Mouse (Mus musculus) neural tube, embryonic 12.5 days (tissue): ENCODE data around the gene Rnf224. TPM values are rescaled to one million over a fixed set of nuclear protein-coding genes. Genes with fewer than 3 reads are reported as not detected.
"Not testable (repeated sequence)": the region's sequence is repeated elsewhere in the genome, so short reads cannot be mapped to it uniquely, and the experiment has no call there.

Source experiments
- ATAC-seq: fragments of 200-750 bp; cut with Nextera tagmentation; 2 replicates; pipeline ENCODE4 v1.8.0; 2017; ENCODE audit warnings: low read depth, mild to moderate bottlenecking, moderate TSS enrichment, moderate library complexity; ENCODE audit not compliant: low FRiP score
- H3K27ac ChIP-seq: fragments of 300-500 bp; sonication (generic); 2 replicates; pipeline ENCODE4 v1.5.1; 2016
- H3K27me3 ChIP-seq: fragments of 300-500 bp; sonication (generic); replicated peaks from 2 replicates; pipeline ENCODE4 v1.6.1; 2016; ENCODE audit warnings: mild to moderate bottlenecking
- H3K36me3 ChIP-seq: fragments of 300-500 bp; sonication (generic); 2 replicates; pipeline ENCODE4 v1.6.1; 2016; ENCODE audit warnings: mild to moderate bottlenecking
- H3K4me1 ChIP-seq: fragments of 300-500 bp; sonication (generic); 2 replicates; pipeline ENCODE4 v1.6.1; 2016
- H3K4me2 ChIP-seq: fragments of 300-500 bp; sonication (generic); replicated peaks from 2 replicates; pipeline ENCODE4 v1.6.1; 2016; ENCODE audit warnings: mild to moderate bottlenecking
- H3K4me3 ChIP-seq: fragments of 300-500 bp; sonication (generic); 2 replicates; pipeline ENCODE4 v1.5.1; 2016
- H3K9ac ChIP-seq: fragments of 300-500 bp; sonication (generic); 2 replicates; pipeline ENCODE4 v1.6.1; 2016; ENCODE audit warnings: mild to moderate bottlenecking
- H3K9me3 ChIP-seq: fragments of 300-500 bp; sonication (generic); 2 replicates; pipeline ENCODE4 v1.6.1; 2016; ENCODE audit warnings: mild to moderate bottlenecking
- WGBS: fragments of 180-500 bp; shearing (Covaris S2); methylation state at CpG from one replicate; pipeline ENCODE4 v1.1.7; 2016; 5-methylcytosine and 5-hydroxymethylcytosine counted together
- polyA plus RNA-seq: library from polyadenylated mRNA; unstranded; fragments of >200 nt; fragmentation: Nextera tagmentation; extraction: Ambion mirVana; gene quantifications from 2 replicates; pipeline ENCODE4 v1.2.1, GENCODE M21; 2016

The Rnf224 gene
- polyA plus RNA-seq, 1 experiment from 2014 or later = not detected

- WGBS = 80% methylated on average over 3 of the region's 3 CpGs
These were observed 28.3 kb upstream of the Rnf224 start for GRCm38 (mm10) chr2:25264851-25265250.

GRCm38 (mm10) chr2:25264286-25264660, 27.7 kb upstream of the Rnf224 start:
- peak overlapping the region; percentile 63 for H3K9ac ChIP-seq
- no peak for ATAC-seq
- H3K4me2 ChIP-seq = peak overlapping the region; percentile 83
- peak overlapping the region; percentile 78; the same call in 1 of the 2 replicates for H3K4me3 ChIP-seq
- 79% methylated on average over 5 of the region's 5 CpGs for WGBS
- no peak overlapping the region for H3K27ac ChIP-seq
- H3K36me3 ChIP-seq = peaks cover 12% of the 10 kb centered on the region
- peaks cover 13% of the 10 kb centered on the region for H3K27me3 ChIP-seq
- H3K4me1 ChIP-seq = peaks cover 46% of the 10 kb centered on the region
- no peaks in the 10 kb centered on the region for H3K9me3 ChIP-seq

More at GRCm38 (mm10) chr2:25264851-25265250, 28.3 kb upstream of the Rnf224 start:
- Histone ChIP-seq H3K4me2 (peak overlapping the region; percentile 83), H3K4me3 (no peak overlapping the region), H3K9me3 (no peaks in the 10 kb centered on the region), H3K36me3 (peaks cover 17% of the 10 kb centered on the region), H3K27me3 (peaks cover 13% of the 10 kb centered on the region), H3K9ac (peak overlapping the region; percentile 6; the same call in 1 of the 2 replicates), H3K4me1 (peaks cover 46% of the 10 kb centered on the region), H3K27ac (no peak overlapping the region)
- ATAC-seq = no peak

GRCm38 (mm10) chr2:25263623-25264285, 27.2 kb upstream of the Rnf224 start:
- H3K4me3 ChIP-seq = peak overlapping the region; percentile 78
- WGBS = 19% methylated on average over 12 of the region's 12 CpGs
- H3K27ac ChIP-seq = no peak overlapping the region
- H3K4me2 ChIP-seq = peak overlapping the region; percentile 83
- no peak for ATAC-seq
- peaks cover 46% of the 10 kb centered on the region for H3K4me1 ChIP-seq
- H3K9ac ChIP-seq = peak overlapping the region; percentile 63
- peaks cover 13% of the 10 kb centered on the region for H3K27me3 ChIP-seq
- peaks cover 6% of the 10 kb centered on the region for H3K36me3 ChIP-seq
- no peaks in the 10 kb centered on the region for H3K9me3 ChIP-seq

- Histone ChIP-seq H3K27ac (no peak overlapping the region), H3K4me3 (peak overlapping the region; percentile 78), H3K9me3 (no peaks in the 10 kb centered on the region), H3K27me3 (peaks cover 13% of the 10 kb centered on the region), H3K4me2 (peak overlapping the region; percentile 83), H3K9ac (peak overlapping the region; percentile 63), H3K36me3 (peaks cover 1% of the 10 kb centered on the region; the same call in 1 of the 2 replicates), H3K4me1 (peaks cover 46% of the 10 kb centered on the region)
- ATAC-seq = peak; percentile 52; the same call in 1 of the 2 replicates
- under 1% methylated on average over 82 of the region's 82 CpGs for WGBS
These were observed 26.4 kb upstream of the Rnf224 start for GRCm38 (mm10) chr2:25262795-25263622.

GRCm38 (mm10) chr2:25262291-25262767, 25.7 kb upstream of the Rnf224 start, which contains the start of gene Tprn:
TSS of gene Tprn (plus strand) at chr2:25262618.
- H3K27me3 ChIP-seq = peaks cover 13% of the 10 kb centered on the region
- no peaks in the 10 kb centered on the region for H3K9me3 ChIP-seq
- no peak within 1 kb of the TSS for H3K27ac ChIP-seq
- peak within 1 kb of the TSS; percentile 78 for H3K4me3 ChIP-seq
- peaks cover 44% of the 10 kb centered on the region for H3K4me1 ChIP-seq
- H3K36me3 ChIP-seq = no peaks in the 10 kb centered on the region
- ATAC-seq = peak; percentile 97
- under 1% methylated on average over 39 of the region's 39 CpGs for WGBS
- H3K9ac ChIP-seq = peak within 1 kb of the TSS; percentile 63
- H3K4me2 ChIP-seq = peak within 1 kb of the TSS; percentile 83

- ATAC-seq = 0 out of 2 replicates have a peak, but pooled peaks have one; percentile 3
- Histone ChIP-seq H3K9me3 (no peaks in the 10 kb centered on the region), H3K27me3 (peaks cover 13% of the 10 kb centered on the region), H3K9ac (0 out of 2 replicates have a peak overlapping the region, but pooled peaks have one; percentile 40), H3K4me2 (peak overlapping the region; percentile 83), H3K4me3 (peak overlapping the region; percentile 78), H3K4me1 (peaks cover 42% of the 10 kb centered on the region), H3K36me3 (no peaks in the 10 kb centered on the region), H3K27ac (no peak overlapping the region)
- 49% methylated on average over 12 of the region's 12 CpGs for WGBS
These were observed 25.3 kb upstream of the Rnf224 start for GRCm38 (mm10) chr2:25261870-25262269.

GRCm38 (mm10) chr2:25258887-25259286, 22.3 kb upstream of the Rnf224 start:
- Histone ChIP-seq H3K4me2 (no peak overlapping the region), H3K36me3 (no peaks in the 10 kb centered on the region), H3K9me3 (no peaks in the 10 kb centered on the region), H3K4me1 (peaks cover 31% of the 10 kb centered on the region), H3K27ac (no peak overlapping the region), H3K9ac (no peak overlapping the region), H3K27me3 (peaks cover 7% of the 10 kb centered on the region), H3K4me3 (no peak overlapping the region)
- 66% methylated on average over 2 of the region's 2 CpGs for WGBS
- no peak for ATAC-seq

- H3K9ac ChIP-seq, H3K36me3 ChIP-seq, H3K27me3 ChIP-seq, H3K27ac ChIP-seq, H3K9me3 ChIP-seq, H3K4me2 ChIP-seq, H3K4me3 ChIP-seq, ATAC-seq: not testable (repeated sequence)
- peaks cover 21% of the 10 kb centered on the region for H3K4me1 ChIP-seq
- WGBS = 86% methylated on average over 5 of the region's 5 CpGs
These were observed 20.7 kb upstream of the Rnf224 start for GRCm38 (mm10) chr2:25257250-25257649.

GRCm38 (mm10) chr2:25256443-25257109, 20.0 kb upstream of the Rnf224 start:
- H3K4me3 ChIP-seq = peak overlapping the region; percentile 99; the same call in 1 of the 2 replicates
- WGBS = 56% methylated on average over 12 of the region's 12 CpGs
- peaks cover 14% of the 10 kb centered on the region; the same call in 1 of the 2 replicates for H3K36me3 ChIP-seq
- ATAC-seq, H3K27me3 ChIP-seq, H3K9me3 ChIP-seq, H3K27ac ChIP-seq: not testable (repeated sequence)
- peak overlapping the region; percentile 87 for H3K9ac ChIP-seq
- H3K4me2 ChIP-seq = peak overlapping the region; percentile 96
- H3K4me1 ChIP-seq = peaks cover 21% of the 10 kb centered on the region

GRCm38 (mm10) chr2:25255284-25255779, 18.7 kb upstream of the Rnf224 start, which contains the start of gene Tmem203:
TSS of gene Tmem203 (plus strand) at chr2:25255439.
- Histone ChIP-seq H3K9ac (peak within 1 kb of the TSS; percentile 87), H3K4me3 (peak within 1 kb of the TSS; percentile 99), H3K27me3 (no peaks in the 10 kb centered on the region), H3K4me2 (peak within 1 kb of the TSS; percentile 96), H3K9me3 (no peaks in the 10 kb centered on the region), H3K36me3 (peaks cover 26% of the 10 kb centered on the region), H3K27ac (peak within 1 kb of the TSS; percentile 50; the same call in 1 of the 2 replicates), H3K4me1 (peaks cover 21% of the 10 kb centered on the region)
- under 1% methylated on average over 39 of the region's 39 CpGs for WGBS
- peak; percentile 81 for ATAC-seq

- H3K27ac ChIP-seq = no peak overlapping the region
- H3K4me2 ChIP-seq = no peak overlapping the region
- peaks cover 54% of the 10 kb centered on the region for H3K36me3 ChIP-seq
- no peak for ATAC-seq
- H3K27me3 ChIP-seq = no peaks in the 10 kb centered on the region
- no peak overlapping the region for H3K9ac ChIP-seq
- no peaks in the 10 kb centered on the region for H3K9me3 ChIP-seq
- no peak overlapping the region for H3K4me3 ChIP-seq
- peaks cover 21% of the 10 kb centered on the region for H3K4me1 ChIP-seq
- 97% methylated on average over 1 of the region's 1 CpGs for WGBS
These were observed 15.7 kb upstream of the Rnf224 start for GRCm38 (mm10) chr2:25252331-25252730.
